Comparison of ENCODE assay signal across 9 mouse cellular contexts in genomic region chr7:4123732-4124131, GRCm38 (mm10). TPM values are rescaled to one million over a fixed set of nuclear protein-coding genes. Genes with fewer than 3 reads are reported as not detected.
DNase-seq lines count a peak whose midpoint lies in the region; ATAC-seq and TF ChIP-seq lines count a peak whose summit lies in the region.
"Had no signal": no experiment of that assay in that cellular context is flagged by ENCODE, and none has a peak within 500 bp of the region (broad histone marks: within the 10 kb centered on the region; RNA-seq: fewer than 3 reads in every experiment).

No protein-coding gene starts in this region.

- no peak overlapping the region for H3K27ac ChIP-seq in heart, adult 2 months
- H3K27ac ChIP-seq in heart, embryonic 13.5 days (replicated peaks) = no peak overlapping the region
- H3K27ac ChIP-seq: macrophage had no signal

- H3K4me1 ChIP-seq in heart, adult 2 months (ENCODE audit: control insufficient read depth, insufficient read depth, low read length) = peaks cover 3% of the 10 kb centered on the region; the same call in 1 of the 2 replicates
- peaks cover 19% of the 10 kb centered on the region; the same call in 1 of the 2 replicates for H3K4me1 ChIP-seq in heart, embryonic 13.5 days

- 88% methylated on average over 1 of the region's 1 CpGs for WGBS in heart, adult 2 months
- 33% methylated on average over 1 of the region's 1 CpGs for WGBS in heart, embryonic 13.5 days

- TF ChIP-seq POLR2A in heart, adult 2 months (IDR thresholded peaks at IDR 0.05; ENCODE audit: insufficient read depth, low read depth, low read length) = no peak

- DNase-seq in heart, adult 2 months = peak; percentile 51 to 53
- no peak for DNase-seq in heart, postnatal 25 days (ENCODE audit: low spot score)
- DNase-seq in cerebellum, postnatal 10 days = peak; percentile 91 to 94
- peak; percentile 87 to 89 for DNase-seq in left cerebral cortex, postnatal 10 days (ENCODE audit: extremely low spot score in 1 of 2, low spot score in 2 of 2)
- peak; percentile 75 to 77 for DNase-seq in right cerebral cortex, postnatal 36 days (ENCODE audit: low spot score in 2 of 2)
- DNase-seq in thymus, postnatal 25 days = no peak
- no peak for DNase-seq in kidney, postnatal 36 days

- no peaks in the 10 kb centered on the region for H3K79me2 ChIP-seq in heart, adult 2 months (replicated peaks; ENCODE audit: control insufficient read depth, insufficient read depth, low read length)

- H3K27me3 ChIP-seq in heart, adult 2 months (ENCODE audit: control insufficient read depth, insufficient read depth, low read length) = peaks cover 2% of the 10 kb centered on the region; the same call in 1 of the 2 replicates
- peaks cover 57% of the 10 kb centered on the region for H3K27me3 ChIP-seq in heart, embryonic 13.5 days (replicated peaks)

- TF ChIP-seq EP300 in heart, adult 2 months (IDR thresholded peaks at IDR 0.05; ENCODE audit: insufficient read depth, low read depth, low read length) = no peak

- H3K9ac ChIP-seq in heart, adult 2 months (ENCODE audit: low read depth, low read length) = no peak overlapping the region
- no peak overlapping the region for H3K9ac ChIP-seq in heart, embryonic 13.5 days

- H3K4me2 ChIP-seq in heart, embryonic 13.5 days = no peak overlapping the region

- no peak for TF ChIP-seq CTCF in heart, adult 2 months (IDR thresholded peaks at IDR 0.05)

- no peak overlapping the region for H3K4me3 ChIP-seq in heart, adult 2 months
- no peak overlapping the region for H3K4me3 ChIP-seq in heart, embryonic 13.5 days

- H3K36me3 ChIP-seq in heart, adult 2 months (ENCODE audit: control insufficient read depth, insufficient read depth, low read length) = no peaks in the 10 kb centered on the region
- H3K36me3 ChIP-seq in heart, embryonic 13.5 days = no peaks in the 10 kb centered on the region

- H3K9me3 ChIP-seq in heart, embryonic 13.5 days = no peaks in the 10 kb centered on the region

- intact Hi-C loops in heart, adult 2 months (cut with DNase I) = no loop called here
- intact Hi-C loops in heart, postnatal 25 days (cut with DNase I) = loop anchor here (2.0 kb wide), 1 partner anchor 21 kb away; no protein-coding TSS in a partner anchor
- intact Hi-C loops in left cerebral cortex, postnatal 10 days (cut with DNase I) = loop anchor here (10.0 kb wide), 1 partner anchor 99 kb away; no protein-coding TSS in a partner anchor

- ATAC-seq in heart, embryonic 13.5 days (ENCODE audit: extremely low read depth, insufficient number of reproducible peaks, low FRiP score, low TSS enrichment) = peak; percentile 29; the same call in 1 of the 2 replicates

RNA-seq across cellular contexts. Expression of gene Ttyh1, which starts 4.5 kb away (rescaled TPM):
- total RNA-seq in heart, adult 2 months (2021) = 1 to 10 TPM in 1 of 2 experiments, under 1 TPM in 1; 0.91 to 2.6 TPM
- 2.8 and 5.1 TPM in 2 replicates for polyA plus RNA-seq in heart, adult 2 months (2012; rRNA removed)
- total RNA-seq in heart, postnatal 25 days (2021) = under 1 TPM; 0.68 to 0.75 TPM
- polyA plus RNA-seq in heart, embryonic 13.5 days (2015; fragmentation: Nextera tagmentation; extraction: Ambion mirVana) = 0.88 and 1.0 TPM in 2 replicates
- total RNA-seq in left cerebral cortex, postnatal 10 days (2021) = 100 to 1,000 TPM; 570 to 685 TPM

RNA-seq across cellular contexts. Expression of gene Leng8, which starts 13.1 kb away (rescaled TPM):
- total RNA-seq in heart, adult 2 months (2021) = 10 to 100 TPM; 31.2 to 36.4 TPM
- polyA plus RNA-seq in heart, adult 2 months (2012; rRNA removed) = 263 and 281 TPM in 2 replicates
- 10 to 100 TPM; 37.4 to 40.9 TPM for total RNA-seq in heart, postnatal 25 days (2021)
- 44.4 and 45.9 TPM in 2 replicates for polyA plus RNA-seq in heart, embryonic 13.5 days (2015; fragmentation: Nextera tagmentation; extraction: Ambion mirVana)
- total RNA-seq in left cerebral cortex, postnatal 10 days (2021) = 100 to 1,000 TPM; 160 to 166 TPM

RNA-seq across cellular contexts. Expression of gene Leng9, which starts 26.4 kb away (rescaled TPM):
- total RNA-seq in heart, adult 2 months (2021) = 1 to 10 TPM; 2.2 to 3.7 TPM
- 3.3 TPM in 2 replicates for polyA plus RNA-seq in heart, adult 2 months (2012; rRNA removed)
- 1 to 10 TPM; 2.5 to 3.2 TPM for total RNA-seq in heart, postnatal 25 days (2021)
- 1.8 and 2.0 TPM in 2 replicates for polyA plus RNA-seq in heart, embryonic 13.5 days (2015; fragmentation: Nextera tagmentation; extraction: Ambion mirVana)
- total RNA-seq in left cerebral cortex, postnatal 10 days (2021) = 1 to 10 TPM; 5.2 to 6.2 TPM

RNA-seq across cellular contexts. Expression of gene Cdc42ep5, which starts 40.9 kb away (rescaled TPM):
- total RNA-seq in heart, adult 2 months (2021) = 1 to 10 TPM; 3.1 to 5.8 TPM
- polyA plus RNA-seq in heart, adult 2 months (2012; rRNA removed) = 7.3 and 10.7 TPM in 2 replicates
- 1 to 10 TPM; 5.7 to 5.9 TPM for total RNA-seq in heart, postnatal 25 days (2021)
- 26.5 and 26.7 TPM in 2 replicates for polyA plus RNA-seq in heart, embryonic 13.5 days (2015; fragmentation: Nextera tagmentation; extraction: Ambion mirVana)
- total RNA-seq in left cerebral cortex, postnatal 10 days (2021) = 1 to 10 TPM; 3.3 to 3.4 TPM
- polyA plus RNA-seq: macrophage had no signal

Comparison
In these comparisons a context has a peak if more than half of its experiments do, and no peak if none do; other contexts are left out.
1. DNase-seq: peak in heart, adult 2 months (2 of 2), cerebellum, postnatal 10 days (2 of 2), left cerebral cortex, postnatal 10 days (2 of 2) and right cerebral cortex, postnatal 36 days (2 of 2); none in heart, postnatal 25 days (single experiment), thymus, postnatal 25 days (single experiment) and kidney, postnatal 36 days (0 of 2).
2. RNA of gene Ttyh1, which starts 4.5 kb away (total RNA-seq): 570 to 685 TPM in left cerebral cortex, postnatal 10 days; 0.91 to 2.6 TPM in heart, adult 2 months and 0.68 to 0.75 TPM in heart, postnatal 25 days; every median in the first group is over 100 times any median in the second.